Mouse (Mus musculus) ES-Bruce4 (cell line): ENCODE measurements around the gene Cnnm3.

Experiments
- CTCF ChIP-seq: IDR thresholded peaks from one replicate; pipeline ENCODE4 v1.8.1; 2011; ENCODE audit warnings: low read depth, low read length
- POLR2A ChIP-seq: IDR thresholded peaks from one replicate; pipeline ENCODE4 v1.8.1; 2011; ENCODE audit warnings: low read length; ENCODE audit not compliant: insufficient read depth

DNA sequence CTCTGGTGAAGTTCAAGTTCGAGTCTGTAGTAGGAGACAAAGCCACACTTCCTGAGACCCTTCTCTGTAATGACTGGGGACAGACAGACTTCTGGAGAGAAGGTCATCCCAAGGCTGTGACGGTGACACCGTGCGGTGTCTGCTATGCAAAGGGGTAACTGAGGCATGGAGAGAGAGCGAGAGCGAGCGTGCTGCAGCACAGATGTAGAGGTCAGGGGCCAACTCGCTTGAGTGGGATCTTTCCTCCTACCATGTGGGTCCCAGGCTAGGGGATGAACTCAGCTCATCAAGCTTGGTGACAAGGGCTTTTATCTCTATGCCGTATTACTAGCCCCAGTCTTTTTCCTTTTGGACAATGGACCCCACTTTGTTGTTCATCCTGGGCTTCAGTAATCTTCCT lies 24.6 kb upstream of the Cnnm3 start:
- TF ChIP-seq POLR2A = no peak
- no peak for TF ChIP-seq CTCF
